Mouse (Mus musculus): ENCODE measurements around the gene Dad1.

Dad1 gene

DNA sequence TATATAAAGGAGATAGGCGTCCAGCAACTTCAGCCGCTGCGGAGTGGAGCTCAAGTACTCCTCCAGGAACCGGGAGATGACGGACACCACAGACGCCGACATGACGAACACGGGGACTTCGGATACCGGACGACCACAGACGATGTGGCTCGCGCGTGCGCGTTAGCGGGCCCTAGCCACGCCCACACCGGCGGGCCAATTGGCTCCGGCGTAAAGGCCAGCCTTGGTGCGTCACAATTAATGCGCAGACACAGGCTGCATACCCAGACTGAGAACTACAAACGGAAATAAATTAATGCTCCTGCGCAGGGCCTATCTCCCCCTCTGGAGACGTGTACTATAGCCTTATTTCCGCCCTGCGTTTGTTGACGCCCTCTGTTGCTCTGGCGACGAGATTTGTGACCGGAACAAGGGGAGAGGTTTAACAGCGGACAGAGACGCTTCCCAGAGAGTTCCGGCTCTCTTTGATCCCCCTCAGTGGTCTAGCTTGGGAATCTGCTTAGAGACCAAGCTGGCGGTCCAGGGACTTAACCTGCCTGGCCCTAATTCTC lies at the start of gene Dad1, which contains the start of gene Abhd4:
Dad1 (minus strand) TSS at position 364 of the 551 bp plus-strand sequence.
Abhd4 (plus strand) TSS at position 448 of the 551 bp plus-strand sequence.
- DNase-seq (ENCODE audit: low read depth, low spot score), result peak; percentile 98

DNA sequence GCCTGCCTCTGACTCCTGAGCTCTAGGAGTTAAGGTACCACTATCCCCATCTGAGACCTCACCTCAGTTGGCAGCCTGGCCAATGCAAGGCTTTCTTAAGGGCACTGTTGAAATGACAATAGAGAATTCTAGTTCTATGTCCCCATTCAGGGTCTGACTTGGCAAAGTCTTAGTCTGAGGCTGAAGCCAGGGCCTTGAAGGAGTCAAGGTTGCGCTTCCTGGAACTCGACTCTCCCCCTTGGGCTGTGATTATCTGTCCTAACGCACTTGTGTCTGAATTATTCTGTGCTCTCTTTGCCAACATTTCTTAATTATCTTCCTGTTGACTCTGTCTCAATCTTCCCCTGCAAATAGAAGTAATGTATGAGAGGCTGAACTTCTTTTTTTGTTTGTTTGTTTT lies 46.8 kb upstream of the Dad1 start:
- no peak for DNase-seq (ENCODE audit: low read depth, low spot score)

DNA sequence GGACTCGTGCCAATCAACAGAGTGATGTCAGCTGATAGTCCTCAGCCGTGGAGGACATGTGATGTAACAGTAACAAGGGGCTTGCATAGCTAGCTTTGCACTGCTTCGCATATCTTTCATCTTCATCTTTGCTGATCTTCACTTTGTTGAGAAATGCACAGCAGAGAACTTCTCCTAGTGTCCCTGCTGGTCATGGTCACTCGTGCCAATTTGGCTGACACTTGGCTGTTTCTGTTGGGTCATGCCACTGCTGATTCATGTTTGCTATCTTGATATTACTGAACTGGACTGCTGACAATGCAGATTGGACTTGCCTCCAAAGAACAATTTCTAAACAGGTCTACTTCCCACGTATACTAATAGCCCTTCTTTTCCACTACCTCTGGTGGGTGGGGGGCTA lies 46.2 kb upstream of the Dad1 start:
- DNase-seq (ENCODE audit: low read depth, low spot score), result no peak

GRCm38 (mm10) chr14:54284839-54285238 lies 30.9 kb upstream of the Dad1 start, which contains the start of gene Olfr49:
Gene Olfr49, minus strand, starts transcription at chr14:54284939.
- DNase-seq (ENCODE audit: low read depth, low spot score), result no peak

DNA sequence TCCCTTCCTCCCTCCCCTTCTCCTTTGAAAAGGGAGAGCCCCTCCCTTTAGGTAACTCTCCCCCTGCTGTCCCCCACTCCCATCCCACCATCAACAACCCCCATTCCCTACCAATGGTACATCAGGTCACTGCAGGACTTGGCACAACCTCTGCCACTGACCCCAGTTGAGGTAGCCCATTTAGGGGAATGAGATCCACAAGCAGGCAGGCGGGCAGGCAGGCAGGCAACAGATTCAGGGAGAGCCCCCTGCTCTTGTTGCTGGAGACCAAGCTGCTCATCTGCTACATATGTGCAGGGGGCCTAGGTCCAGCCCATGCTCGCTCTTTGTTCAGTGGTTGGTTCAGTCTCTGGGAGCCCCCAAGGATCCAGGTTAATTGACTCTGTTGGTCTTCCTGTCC lies 22.5 kb upstream of the Dad1 start:
- no peak for DNase-seq (ENCODE audit: low read depth, low spot score)

GRCm38 (mm10) chr14:54272696-54273095 lies 18.8 kb upstream of the Dad1 start:
- no peak for DNase-seq (ENCODE audit: low read depth, low spot score)

DNA sequence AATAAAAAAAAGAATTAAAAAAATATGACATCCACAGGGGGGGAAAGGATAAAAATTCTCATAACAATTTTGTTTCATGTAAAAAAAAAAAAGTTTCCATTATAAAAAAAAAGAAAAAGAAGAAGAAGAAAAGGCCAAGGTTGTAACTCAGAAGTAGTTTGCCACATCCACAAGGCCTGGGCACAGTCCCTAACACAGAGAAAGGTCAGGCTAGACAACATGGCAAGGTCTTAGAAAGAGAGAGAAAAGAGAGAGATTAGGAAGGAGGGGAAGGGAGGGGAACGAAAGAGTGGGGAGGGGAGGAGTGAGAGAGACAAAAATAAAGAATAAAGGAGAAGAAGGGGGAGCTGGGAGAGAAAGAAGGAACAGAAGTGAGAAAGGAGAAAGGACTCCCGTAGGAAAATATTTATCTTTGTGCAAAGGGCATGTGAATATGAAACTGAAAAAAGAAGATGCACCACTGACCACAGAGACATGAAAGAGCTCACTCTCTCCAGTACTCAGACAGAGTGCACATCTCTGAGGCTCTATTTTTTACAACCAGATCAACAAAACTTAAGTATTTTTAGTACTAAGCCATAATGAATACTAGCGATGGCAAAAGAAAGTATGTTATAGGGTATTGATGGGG lies 18.2 kb upstream of the Dad1 start:
- no peak for DNase-seq (ENCODE audit: low read depth, low spot score)

- DNase-seq (ENCODE audit: low read depth, low spot score), result no peak
Measured at GRCm38 (mm10) chr14:54270413-54270812, 16.5 kb upstream of the Dad1 start.

GRCm38 (mm10) chr14:54269566-54269965 lies 15.7 kb upstream of the Dad1 start:
- no peak for DNase-seq (ENCODE audit: low read depth, low spot score)

DNA sequence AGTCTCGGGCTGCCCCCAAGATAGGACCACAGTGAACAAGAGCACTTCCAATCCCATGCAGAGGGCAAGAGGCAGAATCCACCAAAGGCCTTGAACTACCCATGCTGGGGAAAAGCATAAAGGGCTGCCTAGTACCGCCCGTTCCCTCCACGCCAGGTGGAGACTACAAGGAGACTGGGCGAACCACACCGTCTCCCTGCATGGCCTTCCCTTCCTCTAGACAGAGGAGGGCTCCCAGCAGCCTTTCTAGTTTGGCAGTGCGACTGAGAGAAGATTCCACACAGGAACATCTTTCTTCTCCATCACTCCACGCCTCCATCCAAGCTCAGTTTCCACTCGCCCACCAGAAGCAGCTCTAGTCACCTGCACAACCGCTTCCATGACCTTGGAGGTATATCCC lies 14.1 kb upstream of the Dad1 start:
- DNase-seq (ENCODE audit: low read depth, low spot score), result no peak

GRCm38 (mm10) chr14:54265951-54266350 lies 12.0 kb upstream of the Dad1 start:
- no peak for DNase-seq (ENCODE audit: low read depth, low spot score)

DNA sequence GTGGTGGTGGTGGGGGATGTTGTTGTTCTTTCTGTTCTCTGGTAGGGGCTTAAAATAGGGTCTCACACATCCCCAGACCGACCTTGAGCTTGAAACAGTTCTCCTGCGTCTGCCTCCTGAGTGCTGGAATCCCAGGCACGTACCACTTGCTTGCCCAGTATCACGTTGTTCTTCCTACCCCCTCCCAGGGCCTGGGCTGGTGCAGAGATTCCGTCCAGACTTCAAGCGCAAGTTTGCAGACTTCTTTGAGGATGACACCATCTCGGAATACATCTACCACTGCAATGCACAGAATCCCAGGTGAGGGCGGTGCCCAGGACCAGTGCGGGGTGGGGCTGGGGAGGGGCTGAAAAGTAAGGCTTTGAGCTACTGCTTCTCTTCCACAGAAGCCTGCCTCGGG lies 11.2 kb upstream of the Dad1 start:
- DNase-seq (ENCODE audit: low read depth, low spot score), result no peak

DNA sequence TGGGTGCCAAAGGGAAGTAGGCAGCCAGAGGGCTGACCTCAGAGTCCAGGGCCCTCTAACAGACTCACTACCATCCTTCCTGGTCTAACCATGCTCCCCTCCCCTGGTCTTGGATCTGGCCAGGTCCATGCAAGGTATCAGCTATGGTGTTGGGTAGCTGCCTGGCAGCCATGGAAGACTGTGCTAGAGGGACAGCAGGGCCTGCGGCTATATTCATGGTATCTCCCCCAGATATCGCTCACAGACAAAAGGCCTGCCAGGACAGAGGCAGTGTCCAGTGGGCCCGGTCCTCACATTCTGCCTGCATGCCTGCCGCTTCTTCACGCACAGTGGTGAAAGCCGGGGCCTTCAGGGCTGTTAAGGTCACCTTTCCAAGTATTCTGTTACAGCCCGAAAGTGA lies 10.3 kb upstream of the Dad1 start:
- DNase-seq (ENCODE audit: low read depth, low spot score), result no peak

GRCm38 (mm10) chr14:54263099-54263498 lies 9.2 kb upstream of the Dad1 start:
- no peak for DNase-seq (ENCODE audit: low read depth, low spot score)

DNA sequence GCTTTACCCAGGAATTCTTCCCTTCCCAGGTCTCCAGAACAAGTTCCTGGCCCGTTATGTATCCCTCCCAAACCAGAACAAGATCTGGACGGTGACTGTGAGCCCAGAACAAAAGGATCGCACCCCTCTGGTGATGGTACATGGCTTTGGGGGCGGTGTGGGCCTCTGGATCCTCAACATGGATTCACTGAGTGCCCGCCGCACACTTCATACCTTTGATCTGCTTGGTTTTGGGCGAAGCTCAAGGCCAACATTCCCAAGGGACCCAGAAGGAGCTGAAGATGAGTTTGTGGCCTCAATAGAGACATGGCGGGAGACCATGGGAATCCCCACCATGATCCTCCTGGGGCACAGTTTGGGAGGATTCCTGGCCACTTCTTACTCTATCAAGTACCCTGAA lies 8.7 kb upstream of the Dad1 start:
- no peak for DNase-seq (ENCODE audit: low read depth, low spot score)

DNA sequence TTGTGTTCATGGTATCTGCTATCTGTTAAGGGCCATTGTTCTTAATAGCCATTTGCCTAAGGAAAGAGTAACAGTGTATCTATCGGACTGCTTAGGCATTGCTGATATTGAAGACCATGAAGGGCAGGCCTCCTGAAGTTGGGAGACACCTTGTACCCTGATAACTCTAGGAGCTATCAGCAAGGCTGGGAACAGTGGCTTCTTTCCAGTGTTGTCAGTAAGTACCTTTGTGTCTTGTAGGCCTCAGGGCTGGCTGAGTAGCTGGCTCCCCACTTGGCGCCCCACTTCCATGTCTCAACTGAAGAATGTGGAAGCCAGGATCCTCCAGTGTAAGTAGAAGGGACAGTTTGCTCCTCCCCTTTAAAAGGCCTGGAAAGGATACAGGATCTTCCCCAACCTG lies 7.5 kb upstream of the Dad1 start:
- no peak for DNase-seq (ENCODE audit: low read depth, low spot score)

GRCm38 (mm10) chr14:54260196-54260595 lies 6.3 kb upstream of the Dad1 start:
- no peak for DNase-seq (ENCODE audit: low read depth, low spot score)

DNA sequence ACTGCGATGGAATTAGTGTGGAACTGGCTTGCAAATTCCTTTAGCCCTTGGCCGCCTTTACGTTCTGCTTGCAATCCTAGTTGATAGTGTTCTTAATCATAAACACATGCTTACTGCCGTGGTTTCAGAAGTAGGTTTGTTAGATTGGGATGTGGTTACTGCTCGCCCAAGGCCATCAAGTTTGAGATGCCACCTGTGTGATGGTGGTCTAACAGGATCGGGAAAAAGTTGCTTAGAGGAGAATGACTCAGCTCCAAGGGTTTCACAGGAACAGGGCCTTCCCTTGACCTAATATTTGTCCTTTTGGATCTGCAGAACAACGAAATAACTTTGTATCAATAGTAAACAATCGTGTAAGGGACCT lies 5.8 kb upstream of the Dad1 start:
- no peak for DNase-seq (ENCODE audit: low read depth, low spot score)

DNA sequence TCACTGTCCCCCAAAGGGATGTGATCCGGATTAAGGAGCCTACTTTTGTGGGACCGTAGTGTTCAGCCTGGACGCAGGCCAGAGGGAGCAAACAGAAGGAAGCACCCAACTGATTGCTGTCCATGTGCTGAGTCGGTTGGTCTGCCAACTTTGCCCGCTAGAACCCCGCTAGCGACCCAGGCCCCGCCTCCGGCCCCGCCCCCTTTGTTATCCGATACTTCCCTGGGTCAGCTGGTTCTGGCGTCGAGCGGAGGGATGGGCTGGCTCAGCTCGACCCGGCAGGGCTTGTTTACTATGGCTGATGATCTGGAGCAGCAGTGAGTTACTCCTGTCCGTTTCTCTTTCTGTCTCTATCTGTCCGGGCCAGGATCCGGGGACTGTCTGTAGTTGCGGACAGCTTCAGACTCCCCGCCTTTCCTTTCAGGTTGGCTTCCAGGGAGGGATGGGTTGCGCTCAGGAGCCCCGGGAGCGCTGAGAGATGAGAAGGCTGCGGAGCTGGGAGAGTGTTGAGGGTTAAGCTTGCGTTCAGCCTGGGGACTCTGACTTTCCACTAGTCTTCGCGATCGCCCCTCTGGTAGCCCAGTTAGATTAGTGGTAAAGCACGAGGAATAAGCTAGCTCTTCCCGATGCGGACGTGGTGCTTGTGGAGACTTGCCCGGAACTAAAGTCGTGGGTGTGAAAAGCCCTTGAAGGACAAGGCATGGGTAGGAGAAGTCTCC lies 5.3 kb upstream of the Dad1 start:
- DNase-seq (ENCODE audit: low read depth, low spot score), result peak; percentile 68

GRCm38 (mm10) chr14:54258131-54258670 lies 4.3 kb upstream of the Dad1 start:
- no peak for DNase-seq (ENCODE audit: low read depth, low spot score)

DNA sequence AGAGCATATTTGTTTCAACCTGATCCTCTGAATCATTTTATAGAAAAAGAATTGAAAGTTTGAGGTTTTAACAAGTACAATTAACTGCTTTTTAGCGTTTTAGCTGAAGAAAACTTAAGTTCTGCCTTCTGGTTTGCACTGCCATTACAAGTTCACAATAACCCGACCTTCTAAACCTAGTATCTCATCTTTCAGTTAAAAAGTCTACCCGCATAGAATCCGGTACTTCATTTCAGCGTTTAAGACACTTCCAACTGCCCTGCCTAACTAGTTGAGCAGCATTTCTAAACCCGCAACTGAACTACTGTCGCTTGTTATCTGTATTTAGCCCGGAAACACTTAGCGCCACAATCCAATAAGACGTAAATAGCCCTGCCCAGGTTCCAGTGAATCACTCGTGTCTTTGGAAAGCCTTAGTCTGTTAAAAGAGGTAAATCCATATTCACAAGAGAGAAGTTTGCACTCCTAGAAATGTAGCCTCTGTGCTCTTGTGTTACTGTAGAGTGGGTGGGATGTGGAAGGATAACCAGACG lies 832 bp upstream of the Dad1 start:
- DNase-seq (ENCODE audit: low read depth, low spot score), result no peak

- no peak for DNase-seq (ENCODE audit: low read depth, low spot score)
Measured at GRCm38 (mm10) chr14:54250122-54250521, 3.8 kb downstream of the Dad1 start.

DNA sequence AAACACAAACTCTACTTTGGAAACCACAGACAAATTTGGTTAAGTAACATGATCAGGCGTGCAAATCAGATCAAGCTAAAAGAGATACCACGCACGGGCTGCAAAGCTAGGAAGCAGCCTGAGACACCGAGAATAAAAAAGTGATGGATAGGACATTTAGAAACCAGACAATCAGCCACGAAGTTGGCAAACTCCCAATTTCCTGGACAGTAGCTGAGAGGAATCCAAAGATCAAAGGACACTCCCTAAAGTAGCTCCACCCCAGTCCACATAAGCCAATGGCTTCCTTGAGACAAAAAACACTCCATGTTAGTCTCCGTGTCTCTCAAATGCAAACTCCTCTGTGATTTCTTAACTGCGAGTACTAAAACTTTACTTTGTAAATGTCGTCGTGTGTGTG lies 4.6 kb downstream of the Dad1 start:
- no peak for DNase-seq (ENCODE audit: low read depth, low spot score)

All from retina, adult 2 months (tissue).